Comparison of ENCODE assay signal across 17 mouse cellular contexts in the genomic region with DNA sequence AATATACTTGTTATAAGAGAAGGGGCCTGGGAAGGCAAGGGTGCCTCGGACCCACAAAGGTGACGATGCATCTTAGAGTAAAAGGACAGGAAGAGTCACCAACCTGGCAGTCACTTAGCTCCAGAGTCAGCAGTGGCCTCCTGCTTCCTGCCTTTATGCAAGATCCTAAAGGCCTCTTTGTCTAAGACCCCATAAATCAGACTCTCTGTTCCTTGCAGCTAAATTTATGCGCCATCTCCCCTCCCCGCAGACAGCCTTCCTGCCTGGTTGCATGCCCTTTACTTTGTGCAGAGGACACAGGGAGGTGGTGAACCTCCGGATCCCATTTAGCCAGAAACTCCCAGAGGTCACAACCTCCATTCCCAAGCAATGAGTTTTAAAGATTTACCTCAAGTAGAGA. TPM values are rescaled to one million over a fixed set of nuclear protein-coding genes. Genes with fewer than 3 reads are reported as not detected.
DNase-seq lines count a peak whose midpoint lies in the region; ATAC-seq and TF ChIP-seq lines count a peak whose summit lies in the region.
"Had no signal": no experiment of that assay in that cellular context is flagged by ENCODE, and none has a peak within 500 bp of the region (broad histone marks: within the 10 kb centered on the region; RNA-seq: fewer than 3 reads in every experiment).

No protein-coding gene starts in this region.

- H3K36me3 ChIP-seq in limb, embryonic 11.5 days (ENCODE audit: control insufficient read depth, insufficient read depth, low read length), result no peaks in the 10 kb centered on the region
- no peaks in the 10 kb centered on the region for H3K36me3 ChIP-seq in heart, adult 2 months (ENCODE audit: control insufficient read depth, insufficient read depth, low read length)
- H3K36me3 ChIP-seq: embryonic facial prominence, embryonic 12.5 days; forebrain, embryonic 12.5 days; heart, embryonic 13.5 days; hindbrain, embryonic 12.5 days had no signal

- no peak overlapping the region for H3K4me2 ChIP-seq in limb, embryonic 11.5 days (ENCODE audit: low read depth, severe bottlenecking)
- H3K4me2 ChIP-seq: embryonic facial prominence, embryonic 12.5 days; forebrain, embryonic 12.5 days; heart, embryonic 13.5 days; hindbrain, embryonic 12.5 days had no signal

- DNase-seq in R1 (ENCODE audit: low read depth, low spot score), result peak; percentile 23
- peak; percentile 63 for DNase-seq in embryo, embryonic 10 days (ENCODE audit: low spot score)
- peak; percentile 64 for DNase-seq in kidney, adult 9 months
- DNase-seq in limb, embryonic 11.5 days (ENCODE audit: low spot score), result peak; percentile 28
- no peak for DNase-seq in frontal cortex, postnatal 25 days (ENCODE audit: low spot score in 2 of 2)
- DNase-seq in heart, adult 2 months, result no peak
- DNase-seq in layer of hippocampus, adult 2 months (ENCODE audit: low spot score in 2 of 2), result no peak
- no peak for DNase-seq in left cerebral cortex, adult 11 months (ENCODE audit: low spot score)
- DNase-seq: cerebellum, adult 2 months; gastrocnemius, postnatal 14 days; liver, postnatal 0 days; thymus, postnatal 4 days had no signal

- no peak overlapping the region for H3K4me3 ChIP-seq in limb, embryonic 11.5 days (ENCODE audit: low read depth, low read length)
- no peak overlapping the region for H3K4me3 ChIP-seq in heart, adult 2 months
- no peak overlapping the region for H3K4me3 ChIP-seq in layer of hippocampus, adult 2 months
- H3K4me3 ChIP-seq: embryonic facial prominence, embryonic 12.5 days; forebrain, embryonic 12.5 days; heart, embryonic 13.5 days; hindbrain, embryonic 12.5 days had no signal

- H3K9me3 ChIP-seq in limb, embryonic 11.5 days (ENCODE audit: control insufficient read depth, low read length), result no peaks in the 10 kb centered on the region
- H3K9me3 ChIP-seq: embryonic facial prominence, embryonic 12.5 days; forebrain, embryonic 12.5 days; hindbrain, embryonic 12.5 days had no signal

- no peak overlapping the region for H3K9ac ChIP-seq in limb, embryonic 11.5 days (ENCODE audit: low read length)
- no peak overlapping the region for H3K9ac ChIP-seq in heart, adult 2 months (ENCODE audit: low read depth, low read length)
- H3K9ac ChIP-seq: embryonic facial prominence, embryonic 12.5 days; forebrain, embryonic 12.5 days; heart, embryonic 13.5 days; hindbrain, embryonic 12.5 days; liver, postnatal 0 days had no signal

- 28% methylated on average over 5 of the region's 5 CpGs for WGBS in limb, embryonic 11.5 days
- WGBS in heart, adult 2 months, result 54% methylated on average over 5 of the region's 5 CpGs

- no peak for TF ChIP-seq POLR2A in heart, adult 2 months (IDR thresholded peaks at IDR 0.05; ENCODE audit: insufficient read depth, low read depth, low read length)

- no peak overlapping the region for H3K27ac ChIP-seq in limb, embryonic 11.5 days (replicated peaks; ENCODE audit: low read depth, low read length)
- H3K27ac ChIP-seq in heart, adult 2 months, result no peak overlapping the region
- H3K27ac ChIP-seq in layer of hippocampus, adult 2 months, result no peak overlapping the region
- H3K27ac ChIP-seq: embryonic facial prominence, embryonic 12.5 days; forebrain, embryonic 12.5 days; heart, embryonic 13.5 days; hindbrain, embryonic 12.5 days had no signal

- no peak for TF ChIP-seq EP300 in heart, adult 2 months (IDR thresholded peaks at IDR 0.05; ENCODE audit: insufficient read depth, low read depth, low read length)

- intact Hi-C loops in heart, adult 2 months (cut with DNase I), result no loop called here

- no peak for ATAC-seq in limb, embryonic 11.5 days (ENCODE audit: insufficient number of reproducible peaks, low FRiP score, low TSS enrichment, low read depth)
- ATAC-seq: CD4-positive, CD25-positive, alpha-beta regulatory T cell, adult 4 months; liver, postnatal 0 days had no signal

- TF ChIP-seq CTCF in heart, adult 2 months (IDR thresholded peaks at IDR 0.05), result no peak
- no peak for TF ChIP-seq CTCF in layer of hippocampus, adult 2 months (conservative IDR thresholded peaks at IDR 0.05)

- H3K4me1 ChIP-seq in limb, embryonic 11.5 days (ENCODE audit: control insufficient read depth, insufficient read depth, low read length), result no peaks in the 10 kb centered on the region
- no peaks in the 10 kb centered on the region for H3K4me1 ChIP-seq in heart, adult 2 months (ENCODE audit: control insufficient read depth, insufficient read depth, low read length)
- H3K4me1 ChIP-seq: embryonic facial prominence, embryonic 12.5 days; forebrain, embryonic 12.5 days; heart, embryonic 13.5 days had no signal

- H3K79me2 ChIP-seq in heart, adult 2 months (replicated peaks; ENCODE audit: control insufficient read depth, insufficient read depth, low read length), result no peaks in the 10 kb centered on the region

- no peaks in the 10 kb centered on the region for H3K27me3 ChIP-seq in limb, embryonic 11.5 days (ENCODE audit: control insufficient read depth, insufficient read depth, low read length)
- no peaks in the 10 kb centered on the region for H3K27me3 ChIP-seq in heart, adult 2 months (ENCODE audit: control insufficient read depth, insufficient read depth, low read length)
- H3K27me3 ChIP-seq: embryonic facial prominence, embryonic 12.5 days; forebrain, embryonic 12.5 days; heart, embryonic 13.5 days; hindbrain, embryonic 12.5 days had no signal

RNA-seq across cellular contexts. Expression of a gene that starts 52.8 kb away (rescaled TPM):
- polyA plus RNA-seq in limb, embryonic 11.5 days (2014; fragmentation: Nextera tagmentation; extraction: Ambion mirVana), result 299 and 312 TPM in 2 replicates
- 10 to 100 TPM; 56.1 to 62.8 TPM for total RNA-seq in heart, adult 2 months (2021)
- 56.7 and 68.3 TPM in 2 replicates for polyA plus RNA-seq in heart, adult 2 months (2012; rRNA removed)
- total RNA-seq in layer of hippocampus, adult 2 months (2021), result 100 to 1,000 TPM in 1 of 2 experiments, 10 to 100 TPM in 1; 96.8 to 102 TPM

Comparison
In these comparisons a context has a peak if more than half of its experiments do, and no peak if none do; other contexts are left out.
1. DNase-seq: peak in R1 (single experiment), embryo, embryonic 10 days (single experiment), kidney, adult 9 months (single experiment) and limb, embryonic 11.5 days (single experiment); none in frontal cortex, postnatal 25 days (0 of 2), heart, adult 2 months (0 of 2), layer of hippocampus, adult 2 months (0 of 2) and left cerebral cortex, adult 11 months (single experiment).